Mouse (Mus musculus) mammary gland, adult 2 months (tissue): ENCODE measurements around the gene Fgfr3. TPM values are rescaled to one million over a fixed set of nuclear protein-coding genes. Genes with fewer than 3 reads are reported as not detected.

ENCODE experiments used
- polyA plus RNA-seq: library from polyadenylated mRNA; depleted of rRNA; stranded (reverse); fragments of >200 nt; gene quantifications from 2 replicates; pipeline ENCODE4 v1.2.3, GENCODE M21; 2012; ENCODE audit warnings: low replicate concordance; rRNA removed

Fgfr3 gene
- polyA plus RNA-seq, result 12.9 and 16.2 TPM in 2 replicates

DNA sequence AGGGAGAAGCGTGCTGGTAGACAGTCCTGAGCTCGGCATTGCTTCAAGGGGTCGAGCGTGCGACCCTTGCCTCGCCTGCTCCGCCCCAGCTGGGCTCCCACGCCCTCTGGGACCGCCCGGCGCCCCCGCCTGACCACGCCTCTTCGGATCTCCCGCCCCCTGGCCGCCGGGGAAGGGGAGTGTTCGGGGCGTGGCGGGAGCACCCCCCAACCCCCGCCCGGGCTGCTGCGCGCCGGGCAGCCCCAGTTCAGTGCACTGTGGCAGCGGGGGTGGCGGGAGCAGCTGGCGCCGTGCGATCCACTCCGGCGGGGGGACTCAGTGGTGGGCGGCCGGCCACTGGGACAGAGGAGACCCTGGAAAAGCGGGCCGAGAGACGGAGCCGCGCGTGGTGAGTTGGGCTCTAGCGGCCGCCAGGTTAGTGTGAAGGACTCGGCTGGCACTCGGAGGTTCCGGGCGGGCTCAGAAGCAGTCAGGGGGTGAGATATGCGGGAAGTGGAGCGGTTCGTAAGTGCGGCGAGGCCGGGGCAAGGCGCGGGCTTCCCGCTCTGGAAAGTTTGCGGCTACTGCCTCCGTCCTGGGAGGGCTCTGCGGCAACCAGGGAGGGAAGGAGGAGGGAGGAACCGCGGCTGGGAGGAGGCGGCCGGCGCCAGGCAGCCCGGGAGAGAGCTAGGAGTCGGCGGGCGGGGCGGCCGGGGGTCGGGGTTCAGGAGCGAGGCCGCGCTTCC is at the start of gene Fgfr3:
Gene Fgfr3, plus strand, starts transcription at position 134 of the 725 bp plus-strand sequence.

DNA sequence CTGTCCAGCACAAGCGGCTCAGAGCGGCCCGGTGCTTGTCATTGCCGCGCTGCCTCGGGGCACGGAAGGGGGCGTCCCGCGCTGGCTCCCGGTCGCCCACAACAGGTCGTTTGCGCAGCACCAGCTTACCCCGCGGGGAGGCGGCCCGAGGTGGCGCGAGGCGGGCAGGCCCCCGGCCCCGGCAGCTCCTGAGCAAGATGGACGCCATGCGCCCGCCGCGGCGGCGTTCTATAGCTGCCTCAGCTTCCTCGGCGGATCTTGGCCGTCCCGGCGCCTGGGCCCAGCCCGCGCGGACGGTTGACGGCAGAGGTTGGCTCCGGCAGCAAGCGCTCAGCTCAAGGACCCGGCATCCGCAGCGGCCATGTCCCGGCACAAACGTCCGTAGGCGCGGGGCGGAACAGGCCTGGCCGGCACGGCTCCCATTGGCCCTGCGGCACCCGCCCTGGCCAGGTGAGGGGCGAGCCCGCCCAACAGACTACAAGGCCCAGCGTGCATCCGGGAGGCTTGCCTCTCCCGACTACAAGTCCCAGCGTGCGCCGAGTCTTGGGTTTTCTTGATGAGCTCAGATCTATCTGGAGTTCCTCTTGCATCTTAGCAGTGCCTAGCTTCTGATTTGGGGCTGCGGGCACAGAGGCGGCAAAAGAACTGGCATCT is 61.0 kb downstream of the Fgfr3 start, which contains the start of gene Letm1:
Gene Letm1, minus strand, starts transcription at position 473 of the 654 bp plus-strand sequence.

Other genes starting within 250 kb of the Fgfr3 start
- 33.5 and 82.9 TPM in 2 replicates for gene Fam53a, start 92.0 kb upstream of the Fgfr3 start, polyA plus RNA-seq
- gene Gm9903, start 91.7 kb upstream of the Fgfr3 start, polyA plus RNA-seq, result 0.60 and 1.2 TPM in 2 replicates
- gene Slbp, start 69.1 kb upstream of the Fgfr3 start, polyA plus RNA-seq, result 14.3 and 34.2 TPM in 2 replicates
- 6.6 and 8.1 TPM in 2 replicates for gene Tacc3, start 63.5 kb upstream of the Fgfr3 start, polyA plus RNA-seq
- 53.6 and 56.6 TPM in 2 replicates for gene Tmem129, start 63.3 kb upstream of the Fgfr3 start, polyA plus RNA-seq
- gene Letm1, start 61.1 kb downstream of the Fgfr3 start, polyA plus RNA-seq, result 61.6 and 71.6 TPM in 2 replicates
- 3.9 and 8.5 TPM in 2 replicates for gene Nsd2, start 99.1 kb downstream of the Fgfr3 start, polyA plus RNA-seq
- 29.7 and 39.6 TPM in 2 replicates for gene Nelfa, start 214.7 kb downstream of the Fgfr3 start, polyA plus RNA-seq